In genomic region chr2:124100486-124101200, GRCm38 (mm10) we compare ENCODE assay signal across 9 mouse cellular contexts. TPM values are rescaled to one million over a fixed set of nuclear protein-coding genes. Genes with fewer than 3 reads are reported as not detected.
DNase-seq lines count a peak whose midpoint lies in the region; ATAC-seq and TF ChIP-seq lines count a peak whose summit lies in the region.
"Had no signal": no experiment of that assay in that cellular context is flagged by ENCODE, and none has a peak within 500 bp of the region (broad histone marks: within the 10 kb centered on the region; RNA-seq: fewer than 3 reads in every experiment).

No protein-coding gene starts in this region.

- peak; percentile 90 for TF ChIP-seq CTCF in intestine, postnatal 0 days (IDR thresholded peaks at IDR 0.05; ENCODE audit: low read depth)
- peak; percentile 88 for TF ChIP-seq CTCF in midbrain, postnatal 0 days (IDR thresholded peaks at IDR 0.05)

- DNase-seq in heart, adult 18-20 months, result peak; percentile 56 to 72
- peak; percentile 43 to 72 for DNase-seq in cerebellum, postnatal 4 days (ENCODE audit: low spot score in 2 of 2)
- DNase-seq in gastrocnemius, postnatal 14 days, result peak; percentile 56
- peak; percentile 67 for DNase-seq in limb, embryonic 10.5 days (ENCODE audit: low spot score)
- peak; percentile 81 for DNase-seq in midbrain, postnatal 0 days (ENCODE audit: low spot score)
- peak; percentile 44 for DNase-seq in urinary bladder, postnatal 14 days (ENCODE audit: low spot score)

- H3K36me3 ChIP-seq in heart, embryonic 12.5 days, result no peaks in the 10 kb centered on the region
- no peaks in the 10 kb centered on the region for H3K36me3 ChIP-seq in intestine, postnatal 0 days (ENCODE audit: control insufficient read depth, insufficient read depth)
- H3K36me3 ChIP-seq in limb, embryonic 10.5 days, result no peaks in the 10 kb centered on the region
- H3K36me3 ChIP-seq in midbrain, postnatal 0 days (ENCODE audit: insufficient read depth, low read length), result no peaks in the 10 kb centered on the region
- H3K36me3 ChIP-seq: heart, embryonic 15.5 days had no signal

- no peak for ATAC-seq in heart, embryonic 12.5 days (ENCODE audit: insufficient number of reproducible peaks, low FRiP score)
- ATAC-seq in intestine, postnatal 0 days, result no peak
- ATAC-seq in midbrain, postnatal 0 days (ENCODE audit: low FRiP score), result peak; percentile 78; the same call in 1 of the 2 replicates

- no peaks in the 10 kb centered on the region for H3K27me3 ChIP-seq in heart, embryonic 12.5 days (replicated peaks)
- no peaks in the 10 kb centered on the region for H3K27me3 ChIP-seq in intestine, postnatal 0 days (replicated peaks; ENCODE audit: control insufficient read depth, insufficient read depth, low read length)
- H3K27me3 ChIP-seq in limb, embryonic 10.5 days (ENCODE audit: low read depth, poor library complexity, severe bottlenecking), result no peaks in the 10 kb centered on the region
- H3K27me3 ChIP-seq in midbrain, postnatal 0 days (ENCODE audit: insufficient read depth, low read length), result no peaks in the 10 kb centered on the region
- H3K27me3 ChIP-seq: heart, embryonic 15.5 days had no signal

- H3K4me3 ChIP-seq in heart, embryonic 12.5 days, result no peak overlapping the region
- no peak overlapping the region for H3K4me3 ChIP-seq in intestine, postnatal 0 days (ENCODE audit: low read depth, low read length)
- no peak overlapping the region for H3K4me3 ChIP-seq in limb, embryonic 10.5 days
- no peak overlapping the region for H3K4me3 ChIP-seq in midbrain, postnatal 0 days (ENCODE audit: low read depth, low read length)
- H3K4me3 ChIP-seq: heart, embryonic 15.5 days had no signal

- WGBS in heart, embryonic 12.5 days, result 24% methylated on average over 9 of the region's 9 CpGs
- WGBS in intestine, postnatal 0 days, result 26% methylated on average over 9 of the region's 9 CpGs
- 23% methylated on average over 9 of the region's 9 CpGs for WGBS in limb, embryonic 10.5 days
- WGBS in midbrain, postnatal 0 days, result 16% methylated on average over 9 of the region's 9 CpGs

- H3K4me2 ChIP-seq in heart, embryonic 12.5 days, result no peak overlapping the region
- H3K4me2 ChIP-seq in intestine, postnatal 0 days (replicated peaks; ENCODE audit: low read depth), result no peak overlapping the region
- H3K4me2 ChIP-seq in midbrain, postnatal 0 days (ENCODE audit: low read depth, low read length, poor library complexity, severe bottlenecking), result no peak overlapping the region
- H3K4me2 ChIP-seq: heart, embryonic 15.5 days had no signal

- H3K27ac ChIP-seq in heart, embryonic 12.5 days (ENCODE audit: poor library complexity, severe bottlenecking), result no peak overlapping the region
- H3K27ac ChIP-seq in intestine, postnatal 0 days (ENCODE audit: low read depth, low read length), result no peak overlapping the region
- no peak overlapping the region for H3K27ac ChIP-seq in limb, embryonic 10.5 days
- H3K27ac ChIP-seq in midbrain, postnatal 0 days (ENCODE audit: low read depth, low read length), result no peak overlapping the region
- H3K27ac ChIP-seq: heart, embryonic 15.5 days had no signal

- intact Hi-C loops in gastrocnemius, postnatal 14 days (cut with DNase I; ENCODE audit: low total_unique reads), result loop anchor here (5.0 to 10.0 kb wide), 2 partner anchors 827 to 1094 kb away; no protein-coding TSS in a partner anchor

- no peaks in the 10 kb centered on the region for H3K4me1 ChIP-seq in heart, embryonic 12.5 days (replicated peaks)
- no peaks in the 10 kb centered on the region for H3K4me1 ChIP-seq in intestine, postnatal 0 days (replicated peaks; ENCODE audit: control insufficient read depth, insufficient read depth, low read length)
- no peaks in the 10 kb centered on the region for H3K4me1 ChIP-seq in limb, embryonic 10.5 days
- no peaks in the 10 kb centered on the region for H3K4me1 ChIP-seq in midbrain, postnatal 0 days (ENCODE audit: insufficient read depth, low read length)

- no peak overlapping the region for H3K9ac ChIP-seq in heart, embryonic 12.5 days
- H3K9ac ChIP-seq in intestine, postnatal 0 days (ENCODE audit: low read depth, low read length), result no peak overlapping the region
- no peak overlapping the region for H3K9ac ChIP-seq in midbrain, postnatal 0 days (replicated peaks; ENCODE audit: low read length, poor library complexity, severe bottlenecking)
- H3K9ac ChIP-seq: heart, embryonic 15.5 days had no signal

- H3K9me3 ChIP-seq in heart, embryonic 12.5 days (replicated peaks), result no peaks in the 10 kb centered on the region
- H3K9me3 ChIP-seq in intestine, postnatal 0 days (ENCODE audit: control insufficient read depth), result no peaks in the 10 kb centered on the region
- H3K9me3 ChIP-seq in limb, embryonic 10.5 days (replicated peaks), result no peaks in the 10 kb centered on the region
- H3K9me3 ChIP-seq in midbrain, postnatal 0 days (ENCODE audit: low read length), result no peaks in the 10 kb centered on the region
- H3K9me3 ChIP-seq: heart, embryonic 15.5 days had no signal

RNA-seq across cellular contexts. Expression of gene Sema6d, which starts 10.9 kb away (rescaled TPM):
- 10 to 100 TPM; 11.3 to 11.9 TPM for total RNA-seq in heart, adult 18-20 months (2021)
- 27.5 and 29.2 TPM in 2 replicates for polyA plus RNA-seq in heart, embryonic 12.5 days (2016; fragmentation: Nextera tagmentation; extraction: Ambion mirVana)
- total RNA-seq in gastrocnemius, postnatal 14 days (2021), result 10 to 100 TPM in 1 of 2 experiments, 1 to 10 TPM in 1; 8.1 to 13.8 TPM
- 10.4 and 11.4 TPM in 2 replicates for polyA plus RNA-seq in intestine, postnatal 0 days (2015; fragmentation: Nextera tagmentation; extraction: Ambion mirVana)
- polyA plus RNA-seq in limb, embryonic 10.5 days (2016; fragmentation: Nextera tagmentation; extraction: Ambion mirVana), result 4.5 and 5.8 TPM in 2 replicates
- 59.8 and 64.8 TPM in 2 replicates for total RNA-seq in midbrain, postnatal 0 days (2014; rRNA removed)
- 17.4 and 22.6 TPM in 2 replicates for polyA plus RNA-seq in midbrain, postnatal 0 days (2015; fragmentation: Nextera tagmentation; extraction: Ambion mirVana)
